Mouse (Mus musculus): ENCODE results near the gene Slc39a3.
A peak's percentile ranks its signal among the peaks of the same experiment; 100 is the strongest.
"Not testable (repeated sequence)": the region's sequence is repeated elsewhere in the genome, so short reads cannot be mapped to it uniquely, and the experiment has no call there.

The Slc39a3 gene

DNA sequence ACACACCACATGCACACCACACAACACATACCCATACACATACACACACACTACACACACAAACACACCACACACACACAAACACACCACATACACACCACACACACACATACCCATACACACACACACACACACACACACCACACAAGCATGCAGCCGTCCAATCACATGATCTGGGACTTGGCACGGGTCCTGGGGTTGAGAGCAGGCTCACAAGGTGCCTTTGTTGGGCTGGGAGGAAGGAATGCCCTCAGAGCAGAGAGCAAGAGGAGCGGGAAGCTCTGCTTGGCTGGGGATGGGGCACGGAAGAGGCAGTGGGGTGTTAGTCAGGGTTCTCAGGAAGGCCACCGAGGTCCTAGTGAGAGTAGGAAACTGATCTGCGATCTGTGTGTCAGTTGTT is 26.4 kb downstream of the Slc39a3 start:
- DNase-seq (ENCODE audit: extremely low spot score, low read depth, low spot score), result no peak

DNA sequence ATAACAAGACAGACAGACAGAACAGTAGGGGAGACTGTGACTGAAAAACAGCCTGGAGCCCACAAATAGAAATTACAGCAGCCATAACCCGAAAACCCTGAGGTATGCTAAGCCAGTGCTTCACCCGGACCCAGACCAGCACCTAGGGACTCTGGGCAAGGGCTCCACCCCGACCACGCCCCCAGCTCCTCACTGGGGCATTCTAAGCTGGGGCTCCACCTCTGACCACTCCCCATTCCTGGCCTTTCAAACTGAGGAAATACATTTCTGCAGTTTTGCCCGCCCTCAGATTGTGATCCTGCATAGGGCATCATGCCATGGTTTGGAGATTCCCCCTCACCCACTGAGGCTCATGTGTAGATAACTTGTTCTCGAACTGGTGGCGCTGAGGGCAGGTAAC is 30.0 kb downstream of the Slc39a3 start:
- DNase-seq (ENCODE audit: extremely low spot score, low read depth, low spot score), result no peak

- DNase-seq (ENCODE audit: extremely low spot score, low read depth, low spot score), result no peak
These were observed 31.1 kb downstream of the Slc39a3 start for GRCm38 (mm10) chr10:81006005-81006677.

GRCm38 (mm10) chr10:81001161-81001560 is 36.1 kb downstream of the Slc39a3 start:
- DNase-seq (ENCODE audit: extremely low spot score, low read depth, low spot score), result no peak

- DNase-seq (ENCODE audit: extremely low spot score, low read depth, low spot score), result no peak
These were observed 36.8 kb downstream of the Slc39a3 start for GRCm38 (mm10) chr10:81000197-81001062.

GRCm38 (mm10) chr10:80999362-81000196 is 37.6 kb downstream of the Slc39a3 start:
- peak; percentile 85 for DNase-seq (ENCODE audit: extremely low spot score, low read depth, low spot score)

DNA sequence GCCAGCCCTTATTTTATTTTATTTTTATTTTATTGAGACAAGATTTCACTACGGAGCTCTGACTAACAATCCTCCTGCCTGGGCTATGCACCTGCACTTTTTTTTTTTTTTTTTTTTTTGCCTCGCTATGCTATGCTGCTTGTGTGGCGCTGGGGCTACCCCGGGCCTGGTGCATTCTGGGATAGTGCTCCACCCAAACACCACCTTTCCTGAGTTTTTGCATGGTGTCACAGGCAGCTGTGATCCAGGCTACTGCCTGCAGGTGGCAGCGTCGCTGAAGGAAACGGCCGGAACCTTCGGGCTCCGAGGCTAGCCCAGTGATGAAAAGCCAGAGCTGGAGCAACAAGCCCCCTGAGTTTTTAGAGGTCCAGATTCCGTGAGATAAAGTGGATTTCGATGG is 38.4 kb downstream of the Slc39a3 start:
- no peak for DNase-seq (ENCODE audit: extremely low spot score, low read depth, low spot score)

GRCm38 (mm10) chr10:80998021-80998420 is 39.2 kb downstream of the Slc39a3 start:
- no peak for DNase-seq (ENCODE audit: extremely low spot score, low read depth, low spot score)

DNA sequence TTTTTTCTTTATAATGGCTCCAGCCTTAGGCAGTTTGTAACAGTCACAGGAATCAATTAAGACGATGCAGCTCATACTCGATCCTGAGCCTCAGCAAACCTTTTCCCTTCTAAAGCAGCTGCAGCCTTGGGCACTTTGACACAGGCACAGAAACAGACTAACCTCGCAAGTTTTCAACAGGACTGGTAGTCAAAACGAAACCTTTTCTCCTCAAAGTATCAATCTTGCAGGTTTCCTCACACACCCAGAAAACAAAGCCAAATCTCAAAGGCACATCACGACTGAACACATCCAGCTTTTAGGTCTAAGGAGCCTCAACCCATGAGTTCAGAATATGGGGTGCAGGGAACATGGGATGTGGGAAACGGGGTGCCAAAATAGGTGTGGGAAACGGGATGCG is 39.9 kb downstream of the Slc39a3 start:
- DNase-seq (ENCODE audit: extremely low spot score, low read depth, low spot score), result no peak

- DNase-seq (ENCODE audit: extremely low spot score, low read depth, low spot score), result no peak
These were observed 40.7 kb downstream of the Slc39a3 start for GRCm38 (mm10) chr10:80996501-80996900.

GRCm38 (mm10) chr10:80995091-80995632 is 42.1 kb downstream of the Slc39a3 start:
- peak; percentile 56 for DNase-seq (ENCODE audit: extremely low spot score, low read depth, low spot score)

- no peak for DNase-seq (ENCODE audit: extremely low spot score, low read depth, low spot score)
These were observed 42.6 kb downstream of the Slc39a3 start for GRCm38 (mm10) chr10:80994621-80995020.

- no peak for DNase-seq (ENCODE audit: extremely low spot score, low read depth, low spot score)
These were observed 44.0 kb downstream of the Slc39a3 start for GRCm38 (mm10) chr10:80993276-80993675.

DNA sequence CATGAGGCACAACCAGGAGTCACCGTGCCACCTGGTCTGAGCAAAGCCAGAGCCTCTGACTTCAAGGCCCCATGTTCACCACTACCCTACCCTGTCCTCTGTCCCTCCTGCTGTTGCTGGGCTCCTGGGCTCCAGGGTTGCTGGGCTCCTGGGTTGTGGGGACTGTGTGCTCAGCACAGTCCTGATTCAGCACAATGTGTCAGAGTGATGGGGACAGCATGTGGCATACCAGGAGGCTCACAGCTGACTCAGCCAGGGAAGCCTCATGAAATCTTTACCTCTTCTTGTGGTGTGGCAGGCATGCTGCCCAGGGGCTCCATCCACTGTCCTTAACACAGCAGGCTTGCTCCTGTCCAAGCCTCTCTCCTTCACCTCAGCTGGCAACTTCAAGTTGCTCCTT is 45.3 kb downstream of the Slc39a3 start:
- no peak for DNase-seq (ENCODE audit: extremely low spot score, low read depth, low spot score)

DNA sequence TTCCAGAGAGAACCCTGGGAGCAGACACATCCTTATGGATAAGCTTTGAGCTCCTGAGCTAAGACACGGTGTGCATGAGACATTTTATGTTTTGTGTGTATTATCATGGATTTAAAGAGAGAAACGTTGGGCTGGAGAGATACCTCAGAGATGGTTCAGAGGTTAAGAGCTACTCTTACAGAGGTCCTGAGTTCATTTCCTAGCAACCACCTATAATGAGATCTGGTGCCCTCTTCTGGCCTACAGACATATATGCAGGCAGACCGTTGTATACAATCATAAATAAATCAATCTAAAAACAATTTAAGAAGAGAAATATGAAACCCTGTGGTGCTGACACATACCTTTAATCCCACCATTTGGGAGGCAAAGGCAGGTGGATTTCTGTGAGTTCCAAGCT is 46.2 kb downstream of the Slc39a3 start:
- no peak for DNase-seq (ENCODE audit: extremely low spot score, low read depth, low spot score)

DNA sequence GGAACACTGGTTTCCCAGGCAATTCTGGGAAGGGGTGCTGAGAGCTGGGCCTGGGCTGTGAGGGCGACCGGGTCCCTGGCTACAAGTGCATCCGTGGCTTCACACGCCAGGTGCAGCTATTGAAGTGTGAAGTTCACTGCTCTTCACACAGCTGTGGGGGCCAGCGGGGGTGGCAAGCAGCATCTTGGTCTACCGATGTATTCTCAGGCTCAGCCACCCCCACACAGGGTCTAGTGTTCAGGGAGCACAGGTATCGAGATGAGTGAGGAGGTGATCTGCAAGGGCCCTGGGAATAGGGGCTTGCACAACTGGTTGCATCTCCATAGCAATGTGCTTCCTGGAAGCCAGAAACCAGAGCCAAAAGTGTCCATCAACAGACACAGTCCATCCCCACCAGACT is 46.8 kb downstream of the Slc39a3 start:
- no peak for DNase-seq (ENCODE audit: extremely low spot score, low read depth, low spot score)

GRCm38 (mm10) chr10:80989854-80990253 is 47.4 kb downstream of the Slc39a3 start:
- DNase-seq (ENCODE audit: extremely low spot score, low read depth, low spot score), result not testable (repeated sequence)

DNA sequence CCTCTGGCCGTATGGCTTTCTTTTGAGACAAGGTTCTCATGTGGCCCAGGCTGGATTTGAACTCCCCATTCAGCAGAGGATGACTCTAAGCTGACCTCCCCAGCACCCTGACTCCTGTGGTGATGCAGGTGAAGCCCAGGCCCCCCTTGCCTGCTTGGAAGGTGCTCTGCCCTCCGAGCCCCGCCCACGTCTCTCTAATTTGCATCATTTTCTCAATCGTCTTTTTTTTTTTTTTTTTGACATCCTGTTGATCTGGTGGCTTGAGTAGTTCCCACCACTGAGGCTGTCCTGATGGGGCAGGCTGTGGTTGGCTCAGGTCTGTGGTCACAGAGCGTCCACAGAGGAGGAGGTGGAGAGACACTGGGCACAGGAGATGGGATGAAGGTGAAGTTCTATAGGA is 47.8 kb downstream of the Slc39a3 start:
- DNase-seq (ENCODE audit: extremely low spot score, low read depth, low spot score), result no peak

DNA sequence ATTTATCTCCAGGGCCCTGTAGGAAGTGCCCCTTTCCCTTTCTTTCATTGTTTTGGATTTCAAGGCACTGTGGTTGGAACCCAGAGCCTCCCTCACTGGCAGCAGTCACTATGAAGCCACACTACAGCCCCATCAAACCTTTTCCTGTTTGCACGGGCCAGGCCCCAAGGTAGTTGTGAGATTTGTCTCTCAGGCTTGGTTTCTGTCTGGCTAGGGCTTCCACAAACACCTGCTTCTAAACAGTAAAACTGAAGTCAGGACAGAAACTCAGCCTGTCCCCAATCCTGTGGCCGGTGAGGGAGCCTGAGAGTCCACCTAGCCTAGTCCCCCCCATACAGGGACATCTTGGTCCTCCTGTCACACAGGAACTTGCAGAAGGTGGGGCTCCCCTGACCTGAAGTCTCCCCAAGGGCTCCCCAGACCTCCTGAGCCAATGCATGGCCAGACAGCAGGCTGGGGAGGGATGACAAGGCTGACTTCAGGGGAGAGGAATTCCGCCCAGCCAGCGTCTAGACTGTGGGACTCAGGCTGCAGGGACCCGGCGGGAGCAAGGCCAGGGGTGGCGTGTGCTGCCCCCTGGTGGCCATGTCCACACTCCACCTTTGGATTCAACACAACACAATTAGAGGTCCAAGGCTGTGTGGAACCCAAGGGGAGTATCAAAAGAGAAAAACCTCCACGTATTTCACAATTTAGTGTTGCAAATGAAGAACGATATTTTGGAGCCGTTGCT is 49.4 kb downstream of the Slc39a3 start:
- peak; percentile 73 for DNase-seq (ENCODE audit: extremely low spot score, low read depth, low spot score)

GRCm38 (mm10) chr10:80986754-80987153 is 50.5 kb downstream of the Slc39a3 start:
- no peak for DNase-seq (ENCODE audit: extremely low spot score, low read depth, low spot score)
